Mouse (Mus musculus): ENCODE measurements at regions not wholly inside any gene's neighbourhood (a gene's known extent, or its start where the extent isn't known, plus 50 kb on each side); places are given as distances from the start of the nearest gene placed in this dataset.

GRCm38 (mm10) chr12:80015938-80016337 lies 96.9 kb downstream of the Zfp36l1 start:
- no peak for ATAC-seq (ENCODE audit: low read depth)
- no peak overlapping the region for H3K9ac ChIP-seq
- H3K9me3 ChIP-seq (replicated peaks) = no peaks in the 10 kb centered on the region
- WGBS (ENCODE audit: insufficient replicate concordance) = 80% methylated on average over 1 of the region's 1 CpGs
- DNase-seq = no peak
- no peaks in the 10 kb centered on the region for H3K36me3 ChIP-seq
- H3K4me2 ChIP-seq = no peak overlapping the region
- no peaks in the 10 kb centered on the region for H3K27me3 ChIP-seq
- H3K4me3 ChIP-seq (replicated peaks) = no peak overlapping the region
- no peak overlapping the region for H3K27ac ChIP-seq
- H3K4me1 ChIP-seq (replicated peaks) = peaks cover 9% of the 10 kb centered on the region

DNA sequence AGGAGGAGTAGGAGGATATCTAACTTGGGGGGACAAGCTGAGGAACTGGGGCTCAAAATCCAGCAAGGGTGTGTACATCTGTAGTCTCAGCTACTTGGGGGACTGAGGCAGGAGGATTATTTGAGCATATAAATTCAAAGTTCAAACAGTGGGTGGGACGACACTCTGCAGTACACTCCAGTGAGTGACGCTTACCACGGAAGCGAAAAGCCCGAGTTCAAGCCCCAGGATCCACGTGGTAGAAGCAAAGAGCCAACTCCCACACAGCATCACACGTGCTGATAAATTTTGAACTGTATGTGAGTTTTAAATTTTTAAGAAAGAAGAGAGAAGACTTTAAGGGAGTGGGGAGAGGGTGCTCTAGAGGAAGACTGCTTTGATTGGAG lies 98.2 kb downstream of the Zfp36l1 start:
- Histone ChIP-seq H3K4me3 (replicated peaks) (peak overlapping the region; percentile 7; the same call in 1 of the 2 replicates), H3K9me3 (replicated peaks) (no peaks in the 10 kb centered on the region), H3K27ac (no peak overlapping the region; the same call in 1 of the 2 replicates), H3K36me3 (no peaks in the 10 kb centered on the region), H3K9ac (no peak overlapping the region), H3K4me2 (peak overlapping the region; percentile 52), H3K27me3 (no peaks in the 10 kb centered on the region), H3K4me1 (replicated peaks) (peaks cover 9% of the 10 kb centered on the region)
- WGBS (ENCODE audit: insufficient replicate concordance) = 43% methylated on average over 7 of the region's 7 CpGs
- ATAC-seq (ENCODE audit: low read depth) = no peak
- DNase-seq = no peak

DNA sequence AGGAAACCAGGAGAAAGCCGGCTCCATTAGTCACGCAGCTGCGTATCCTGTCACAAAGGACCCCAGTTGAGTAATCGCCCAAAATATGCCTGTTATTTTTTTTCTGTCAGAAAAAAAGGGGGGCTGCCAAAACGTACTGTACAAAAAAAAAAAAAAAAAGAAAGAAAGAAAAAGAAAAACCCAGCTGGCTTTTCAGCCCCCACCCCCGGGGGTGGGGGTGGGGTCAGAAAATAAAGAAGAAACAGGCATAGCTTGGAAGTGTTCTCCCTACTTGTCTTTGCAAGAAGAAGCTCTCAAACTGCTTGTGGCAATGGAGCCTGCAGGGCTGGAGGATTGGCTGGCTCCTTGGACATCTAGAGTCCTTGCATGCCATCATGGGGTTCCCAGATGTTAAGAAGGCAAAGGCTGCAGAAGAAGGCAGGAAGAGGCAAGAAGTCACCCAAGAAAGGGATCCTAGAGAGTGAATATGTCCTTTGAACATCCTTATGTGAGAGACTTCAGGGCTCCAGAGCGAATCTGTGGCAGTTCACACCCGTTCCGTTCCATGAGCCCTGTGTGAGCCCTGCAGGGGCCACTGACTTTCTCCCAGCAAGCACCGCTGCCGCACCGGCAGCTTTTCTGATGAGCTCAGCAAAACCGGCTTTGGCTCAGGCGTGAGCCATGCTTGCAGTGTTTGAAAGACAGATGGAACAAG lies 98.8 kb downstream of the Zfp36l1 start:
- H3K4me3 ChIP-seq (replicated peaks) = peak overlapping the region; percentile 7
- ATAC-seq (ENCODE audit: low read depth) (peak; percentile 70), DNase-seq (peak; percentile 36)
- 20% methylated on average over 14 of the region's 14 CpGs for WGBS (ENCODE audit: insufficient replicate concordance)
- no peaks in the 10 kb centered on the region for H3K27me3 ChIP-seq
- no peaks in the 10 kb centered on the region for H3K36me3 ChIP-seq
- H3K4me1 ChIP-seq (replicated peaks) = peaks cover 9% of the 10 kb centered on the region
- H3K9me3 ChIP-seq (replicated peaks) = no peaks in the 10 kb centered on the region
- peak overlapping the region; percentile 52 for H3K4me2 ChIP-seq
- no peak overlapping the region for H3K9ac ChIP-seq
- no peak overlapping the region; the same call in 1 of the 2 replicates for H3K27ac ChIP-seq

GRCm38 (mm10) chr12:80013577-80013903 lies 99.3 kb downstream of the Zfp36l1 start:
- Histone ChIP-seq H3K9me3 (replicated peaks) (no peaks in the 10 kb centered on the region), H3K27me3 (no peaks in the 10 kb centered on the region), H3K9ac (no peak overlapping the region), H3K4me3 (replicated peaks) (no peak overlapping the region), H3K4me1 (replicated peaks) (peaks cover 9% of the 10 kb centered on the region), H3K36me3 (no peaks in the 10 kb centered on the region), H3K27ac (no peak overlapping the region), H3K4me2 (peak overlapping the region; percentile 52)
- no peak for ATAC-seq (ENCODE audit: low read depth)
- no peak for DNase-seq
- 59% methylated on average over 6 of the region's 6 CpGs for WGBS (ENCODE audit: insufficient replicate concordance)

DNA sequence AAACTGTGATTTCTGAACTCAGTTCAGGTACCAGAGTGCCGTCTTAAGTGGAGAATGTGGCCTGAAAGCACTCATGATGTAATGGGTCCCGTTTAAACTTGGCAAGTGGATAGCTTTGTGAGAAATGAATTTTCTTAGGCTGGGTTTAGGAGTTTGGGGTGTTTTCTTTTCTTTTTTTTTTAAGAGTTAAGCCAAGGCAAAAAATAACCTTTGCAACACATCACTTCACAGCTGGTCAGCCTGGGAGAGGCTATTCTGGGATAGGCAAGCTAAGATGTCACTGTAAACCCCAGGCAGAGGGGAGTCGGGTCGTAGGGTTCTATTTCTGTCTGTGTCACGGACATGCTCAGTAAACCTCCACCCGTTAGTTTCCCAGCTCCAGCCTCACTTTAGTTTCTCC lies 100.9 kb downstream of the Zfp36l1 start:
- Histone ChIP-seq H3K4me3 (replicated peaks) (no peak overlapping the region), H3K9me3 (replicated peaks) (no peaks in the 10 kb centered on the region), H3K27me3 (no peaks in the 10 kb centered on the region), H3K4me1 (replicated peaks) (peaks cover 9% of the 10 kb centered on the region), H3K27ac (no peak overlapping the region), H3K9ac (no peak overlapping the region), H3K36me3 (no peaks in the 10 kb centered on the region), H3K4me2 (no peak overlapping the region)
- DNase-seq = no peak
- ATAC-seq (ENCODE audit: low read depth) = no peak
- 76% methylated on average over 6 of the region's 6 CpGs for WGBS (ENCODE audit: insufficient replicate concordance)

- peaks cover 9% of the 10 kb centered on the region for H3K4me1 ChIP-seq (replicated peaks)
- no peak for DNase-seq
- H3K4me2 ChIP-seq = no peak overlapping the region
- ATAC-seq (ENCODE audit: low read depth) = no peak
- WGBS (ENCODE audit: insufficient replicate concordance) = 65% methylated on average over 1 of the region's 1 CpGs
- no peak overlapping the region for H3K27ac ChIP-seq
- no peaks in the 10 kb centered on the region for H3K27me3 ChIP-seq
- H3K9ac ChIP-seq = no peak overlapping the region
- no peak overlapping the region for H3K4me3 ChIP-seq (replicated peaks)
- H3K9me3 ChIP-seq (replicated peaks) = no peaks in the 10 kb centered on the region
- no peaks in the 10 kb centered on the region for H3K36me3 ChIP-seq
Observed at GRCm38 (mm10) chr12:80010947-80011346, 101.9 kb downstream of the Zfp36l1 start.

DNA sequence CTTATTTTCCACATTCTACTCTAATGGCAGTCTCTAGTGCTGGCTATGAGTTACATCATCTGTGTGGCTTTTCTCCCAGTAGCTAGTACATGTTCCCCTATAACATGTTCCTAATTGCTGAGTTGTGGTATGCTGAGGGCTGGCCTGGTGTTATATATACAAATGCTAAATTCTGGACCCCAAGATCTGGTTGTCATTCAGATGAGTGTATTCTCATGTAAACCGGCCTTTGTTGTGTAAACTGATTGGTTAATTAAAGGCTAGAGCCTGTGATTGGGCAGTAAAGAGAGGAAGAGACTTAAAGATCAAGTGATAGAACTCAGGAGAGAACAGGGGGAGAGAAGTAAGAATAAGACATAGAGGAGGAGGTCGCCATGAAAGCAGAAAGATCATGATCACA lies 102.6 kb downstream of the Zfp36l1 start:
- DNase-seq = no peak
- no peak for ATAC-seq (ENCODE audit: low read depth)

GRCm38 (mm10) chr12:80007849-80008248 lies 105.0 kb downstream of the Zfp36l1 start:
- Histone ChIP-seq H3K27ac (no peak overlapping the region), H3K4me2 (no peak overlapping the region), H3K4me1 (replicated peaks) (0 out of 2 replicates have a peak, but pooled peaks cover under 1% of the 10 kb centered on the region), H3K9me3 (replicated peaks) (no peaks in the 10 kb centered on the region), H3K4me3 (replicated peaks) (no peak overlapping the region), H3K27me3 (no peaks in the 10 kb centered on the region), H3K9ac (no peak overlapping the region), H3K36me3 (no peaks in the 10 kb centered on the region)
- DNase-seq (no peak), ATAC-seq (ENCODE audit: low read depth) (no peak)
- 61% methylated on average over 7 of the region's 7 CpGs for WGBS (ENCODE audit: insufficient replicate concordance)

More for the DNA sequence above, 102.6 kb downstream of the Zfp36l1 start:
- Histone ChIP-seq H3K9ac (no peak overlapping the region), H3K4me1 (replicated peaks) (peaks cover 9% of the 10 kb centered on the region), H3K4me2 (no peak overlapping the region), H3K4me3 (replicated peaks) (no peak overlapping the region), H3K36me3 (no peaks in the 10 kb centered on the region), H3K27ac (no peak overlapping the region), H3K9me3 (replicated peaks) (no peaks in the 10 kb centered on the region), H3K27me3 (no peaks in the 10 kb centered on the region)
- 47% methylated on average over 2 of the region's 2 CpGs for WGBS (ENCODE audit: insufficient replicate concordance)

DNA sequence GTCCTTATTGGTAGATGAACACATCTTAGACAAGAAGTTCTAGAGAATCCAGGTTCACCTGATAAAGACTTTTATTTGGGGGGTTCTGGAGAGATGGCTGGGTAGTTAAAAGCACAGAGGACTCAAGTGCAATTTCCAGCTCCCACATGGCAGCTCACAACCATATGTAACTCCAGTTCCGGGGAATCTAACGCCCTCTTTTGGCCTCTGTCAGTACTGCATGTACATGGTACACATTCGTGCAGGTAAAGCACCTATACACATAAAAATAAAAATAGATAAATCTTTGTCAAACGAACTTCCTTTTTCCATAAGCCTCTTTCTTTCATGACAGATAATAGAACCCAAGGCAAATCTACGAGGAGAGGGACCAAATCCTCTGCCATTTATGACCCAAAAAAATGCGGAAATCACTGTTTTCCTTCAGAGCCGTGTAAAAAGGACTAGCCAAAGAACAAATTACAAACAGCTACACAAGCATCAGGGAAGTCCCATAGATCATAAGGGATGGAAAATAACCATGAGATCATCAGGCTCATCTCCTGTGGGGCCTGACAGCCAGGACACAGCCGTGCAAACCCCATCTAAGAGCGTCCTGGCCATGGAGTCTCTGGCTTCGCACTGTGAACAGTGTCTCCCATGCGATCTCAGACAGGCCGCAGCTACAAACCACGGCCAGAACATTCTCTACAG lies 107.4 kb downstream of the Zfp36l1 start:
- no peak overlapping the region for H3K4me2 ChIP-seq
- no peaks in the 10 kb centered on the region for H3K9me3 ChIP-seq (replicated peaks)
- H3K27ac ChIP-seq = no peak overlapping the region
- H3K9ac ChIP-seq = no peak overlapping the region
- H3K36me3 ChIP-seq = no peaks in the 10 kb centered on the region
- no peak for DNase-seq
- ATAC-seq (ENCODE audit: low read depth) = no peak
- H3K4me3 ChIP-seq (replicated peaks) = no peak overlapping the region
- H3K4me1 ChIP-seq (replicated peaks) = peaks cover 18% of the 10 kb centered on the region
- WGBS (ENCODE audit: insufficient replicate concordance) = 77% methylated on average over 13 of the region's 13 CpGs
- H3K27me3 ChIP-seq = no peaks in the 10 kb centered on the region

- H3K9me3 ChIP-seq (replicated peaks) = no peaks in the 10 kb centered on the region
- WGBS (ENCODE audit: insufficient replicate concordance) = 75% methylated on average over 6 of the region's 6 CpGs
- DNase-seq = no peak
- H3K4me3 ChIP-seq (replicated peaks) = no peak overlapping the region
- no peak overlapping the region for H3K27ac ChIP-seq
- no peak for ATAC-seq (ENCODE audit: low read depth)
- no peaks in the 10 kb centered on the region for H3K36me3 ChIP-seq
- no peak overlapping the region for H3K9ac ChIP-seq
- no peaks in the 10 kb centered on the region for H3K27me3 ChIP-seq
- peaks cover 18% of the 10 kb centered on the region for H3K4me1 ChIP-seq (replicated peaks)
- H3K4me2 ChIP-seq = no peak overlapping the region
Observed at GRCm38 (mm10) chr12:80004575-80004974, 108.2 kb downstream of the Zfp36l1 start.

- ATAC-seq (ENCODE audit: low read depth) (no peak), DNase-seq (no peak)
- no peak overlapping the region for H3K27ac ChIP-seq
- no peaks in the 10 kb centered on the region for H3K36me3 ChIP-seq
- H3K9me3 ChIP-seq (replicated peaks) = no peaks in the 10 kb centered on the region
- H3K9ac ChIP-seq = no peak overlapping the region
- H3K4me3 ChIP-seq (replicated peaks) = no peak overlapping the region
- WGBS (ENCODE audit: insufficient replicate concordance) = 68% methylated on average over 12 of the region's 12 CpGs
- H3K27me3 ChIP-seq = no peaks in the 10 kb centered on the region
- peaks cover 22% of the 10 kb centered on the region for H3K4me1 ChIP-seq (replicated peaks)
- no peak overlapping the region for H3K4me2 ChIP-seq
Observed at GRCm38 (mm10) chr12:80003486-80003885, 109.3 kb downstream of the Zfp36l1 start.
